Mouse (Mus musculus) gastrocnemius, adult 18-20 months (tissue): ENCODE results near the gene Flywch1. TPM values are rescaled to one million over a fixed set of nuclear protein-coding genes. Genes with fewer than 3 reads are reported as not detected.

Experiments
- DNase-seq: peaks from one replicate; pipeline ENCODE4 v3.0.0; 2021; ENCODE audit warnings: low spot score
- total RNA-seq, 2 experiments: library from RNA; stranded (reverse); gene quantifications; 2 replicates each; pipeline ENCODE4 v1.2.3; 2021

The Flywch1 gene
- total RNA-seq, 2 experiments from 2014 or later, result 50.0 to 59.2 TPM

DNA sequence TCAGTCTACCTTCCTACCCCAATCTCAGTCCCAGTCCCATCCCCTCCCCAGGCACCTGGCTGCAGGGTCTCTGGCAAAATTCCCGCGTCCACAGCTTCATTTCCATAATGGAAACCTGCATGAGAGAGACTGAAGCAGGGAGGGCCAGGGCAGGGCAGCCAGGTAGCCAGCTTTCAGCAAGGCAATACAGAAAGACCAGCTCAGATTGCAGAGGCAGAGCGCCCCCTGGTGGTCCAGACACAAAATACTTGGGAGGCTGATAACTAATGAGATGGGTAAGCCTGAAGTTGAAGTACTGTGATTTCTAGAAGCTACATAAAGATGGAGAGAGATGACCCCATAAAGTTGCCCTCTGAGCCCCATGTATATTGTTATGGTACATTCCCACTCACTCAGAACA lies 65.2 kb downstream of the Flywch1 start:
- peak; percentile 59 for DNase-seq

- no peak for DNase-seq
Observed at GRCm38 (mm10) chr17:23705525-23706104, 65.8 kb downstream of the Flywch1 start.

DNA sequence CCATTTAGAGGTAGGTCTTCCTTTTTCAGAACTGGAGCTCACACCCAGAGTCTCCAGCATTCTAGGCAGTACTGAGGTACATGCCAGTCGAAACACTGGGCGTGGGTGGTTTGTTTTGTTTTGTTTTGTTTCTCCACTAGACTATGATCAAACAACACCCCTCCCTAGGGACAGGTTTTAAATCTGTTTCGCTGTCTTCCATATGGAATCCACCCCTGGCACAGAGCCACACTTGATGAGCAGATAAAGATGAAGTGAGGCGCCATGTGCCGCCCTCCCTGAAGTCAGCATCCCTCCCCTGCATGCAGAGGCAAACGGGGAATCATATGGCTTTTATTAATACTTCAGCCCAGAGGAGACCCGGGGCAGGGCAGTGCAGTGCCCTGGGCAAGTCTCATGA lies 66.7 kb downstream of the Flywch1 start:
- no peak for DNase-seq

GRCm38 (mm10) chr17:23703301-23703700 lies 68.1 kb downstream of the Flywch1 start:
- DNase-seq, result no peak

Other genes with a start within 250 kb of the Flywch1 start
- gene Zfp213, start 207.4 kb downstream of the Flywch1 start, total RNA-seq, result 1 to 10 TPM; 2.1 to 2.8 TPM
- 1 to 10 TPM; 2.5 to 2.9 TPM for gene Zfp13, start 172.1 kb downstream of the Flywch1 start, total RNA-seq
- gene Zscan10, start 170.7 kb downstream of the Flywch1 start, total RNA-seq, result not detected
- gene Mmp25, start 126.3 kb downstream of the Flywch1 start, total RNA-seq, result under 1 TPM in 1 of 2 experiments, not detected in 1; 0.07 TPM
- not detected for gene Bicdl2, start 111.1 kb downstream of the Flywch1 start, total RNA-seq
- 100 to 1,000 TPM; 135 to 138 TPM for gene Hcfc1r1, start 98.0 kb downstream of the Flywch1 start, total RNA-seq
- 1 to 10 TPM; 6.9 to 9.9 TPM for gene Thoc6, start 97.7 kb downstream of the Flywch1 start, total RNA-seq
- 10 to 100 TPM; 19.6 to 99.5 TPM for gene Tnfrsf12a, start 94.1 kb downstream of the Flywch1 start, total RNA-seq
- gene Cldn6, start 92.4 kb downstream of the Flywch1 start, total RNA-seq, result not detected
- under 1 TPM in 1 of 2 experiments, not detected in 1; 0.21 TPM for gene Cldn9, start 87.6 kb downstream of the Flywch1 start, total RNA-seq
- not detected for gene 1520401A03Rik, start 48.8 kb downstream of the Flywch1 start, total RNA-seq
- under 1 TPM; 0.32 to 0.57 TPM for gene Pkmyt1, start 45.3 kb downstream of the Flywch1 start, total RNA-seq
- gene Paqr4, start 30.7 kb downstream of the Flywch1 start, total RNA-seq, result 1 to 10 TPM; 2.3 to 2.8 TPM
- gene Kremen2, start 25.8 kb downstream of the Flywch1 start, total RNA-seq, result not detected
- gene Flywch2, start 14.5 kb upstream of the Flywch1 start, total RNA-seq, result not detected
- gene Srrm2, start 18.9 kb upstream of the Flywch1 start, total RNA-seq, result 100 to 1,000 TPM; 145 to 160 TPM
- 100 to 1,000 TPM; 394 to 418 TPM for gene Elob, start 57.5 kb upstream of the Flywch1 start, total RNA-seq
- gene Prss33, start 64.5 kb upstream of the Flywch1 start, total RNA-seq, result not detected
- gene Prss32, start 72.3 kb upstream of the Flywch1 start, total RNA-seq, result not detected
- gene Prss41, start 72.6 kb upstream of the Flywch1 start, total RNA-seq, result not detected
- gene Prss21, start 96.5 kb upstream of the Flywch1 start, total RNA-seq, result not detected
- gene Dcpp1, start 109.3 kb upstream of the Flywch1 start, total RNA-seq, result not detected
- not detected for gene Dcpp2, start 109.3 kb upstream of the Flywch1 start, total RNA-seq
- not detected for gene Dcpp3, start 145.9 kb upstream of the Flywch1 start, total RNA-seq
- not detected for gene Sbp, start 170.1 kb upstream of the Flywch1 start, total RNA-seq
- not detected for gene Sbpl, start 183.7 kb upstream of the Flywch1 start, total RNA-seq
- gene Prss30, start 209.0 kb upstream of the Flywch1 start, total RNA-seq, result not detected
- not detected for gene Prss22, start 226.5 kb upstream of the Flywch1 start, total RNA-seq